Mouse (Mus musculus) heart, embryonic 12.5 days (tissue): ENCODE measurements at regions not wholly inside any gene's neighbourhood (a gene's known extent, or its start where the extent isn't known, plus 50 kb on each side); places are given as distances from the start of the nearest gene placed in this dataset.
A peak's percentile ranks its signal among the peaks of the same experiment; 100 is the strongest.

Experiments used
- ATAC-seq: fragments of 200-750 bp; cut with Nextera tagmentation; 2 replicates; pipeline ENCODE4 v1.8.0; 2017; ENCODE audit warnings: moderate TSS enrichment, moderate library complexity; ENCODE audit not compliant: insufficient number of reproducible peaks, low FRiP score
- H3K27ac ChIP-seq: fragments of 300-500 bp; sonication (generic); 2 replicates; pipeline ENCODE4 v1.5.1; 2016; ENCODE audit warnings: mild to moderate bottlenecking, moderate library complexity; ENCODE audit not compliant: poor library complexity, severe bottlenecking
- H3K27me3 ChIP-seq: fragments of 300-500 bp; sonication (generic); replicated peaks from 2 replicates; pipeline ENCODE4 v1.6.1; 2016; ENCODE audit warnings: mild to moderate bottlenecking, moderate library complexity
- H3K36me3 ChIP-seq: fragments of 300-500 bp; sonication (generic); 2 replicates; pipeline ENCODE4 v1.6.1; 2016; ENCODE audit warnings: mild to moderate bottlenecking, moderate library complexity
- H3K4me1 ChIP-seq: fragments of 300-500 bp; sonication (generic); replicated peaks from 2 replicates; pipeline ENCODE4 v1.6.1; 2016; ENCODE audit warnings: mild to moderate bottlenecking
- H3K4me2 ChIP-seq: fragments of 300-500 bp; sonication (generic); 2 replicates; pipeline ENCODE4 v1.6.1; 2016; ENCODE audit warnings: mild to moderate bottlenecking, moderate library complexity
- H3K4me3 ChIP-seq: fragments of 300-500 bp; sonication (generic); 2 replicates; pipeline ENCODE4 v1.5.1; 2016; ENCODE audit warnings: mild to moderate bottlenecking
- H3K9ac ChIP-seq: fragments of 300-500 bp; sonication (generic); 2 replicates; pipeline ENCODE4 v1.6.1; 2016; ENCODE audit warnings: mild to moderate bottlenecking, moderate library complexity
- H3K9me3 ChIP-seq: fragments of 300-500 bp; sonication (generic); replicated peaks from 2 replicates; pipeline ENCODE4 v1.6.1; 2016; ENCODE audit warnings: mild to moderate bottlenecking, moderate library complexity
- WGBS: fragments of 180-500 bp; shearing (Covaris S2); methylation state at CpG from one replicate; pipeline ENCODE4 v1.1.7; 2016; 5-methylcytosine and 5-hydroxymethylcytosine counted together

- H3K27me3 ChIP-seq = no peaks in the 10 kb centered on the region
- no peak overlapping the region for H3K9ac ChIP-seq
- H3K4me3 ChIP-seq = no peak overlapping the region
- ATAC-seq = no peak
- no peaks in the 10 kb centered on the region for H3K4me1 ChIP-seq
- H3K36me3 ChIP-seq = no peaks in the 10 kb centered on the region
- WGBS = 83% methylated on average over 4 of the region's 4 CpGs
- no peaks in the 10 kb centered on the region for H3K9me3 ChIP-seq
- H3K4me2 ChIP-seq = no peak overlapping the region
- H3K27ac ChIP-seq = no peak overlapping the region
Measured at GRCm38 (mm10) chr16:64275860-64276597, 326.2 kb downstream of the Csnka2ip start.

GRCm38 (mm10) chr16:64275420-64275819 is 326.8 kb downstream of the Csnka2ip start:
- no peak overlapping the region for H3K27ac ChIP-seq
- no peak overlapping the region for H3K4me2 ChIP-seq
- H3K9ac ChIP-seq = no peak overlapping the region
- no peaks in the 10 kb centered on the region for H3K36me3 ChIP-seq
- no peaks in the 10 kb centered on the region for H3K27me3 ChIP-seq
- no peak for ATAC-seq
- no peaks in the 10 kb centered on the region for H3K4me1 ChIP-seq
- H3K9me3 ChIP-seq = no peaks in the 10 kb centered on the region
- no peak overlapping the region for H3K4me3 ChIP-seq
- WGBS = 68% methylated on average over 5 of the region's 5 CpGs

GRCm38 (mm10) chr16:64264960-64265736 is 337.1 kb downstream of the Csnka2ip start:
- H3K4me2 ChIP-seq = no peak overlapping the region
- H3K9ac ChIP-seq = no peak overlapping the region
- no peak overlapping the region for H3K4me3 ChIP-seq
- H3K4me1 ChIP-seq = no peaks in the 10 kb centered on the region
- no peaks in the 10 kb centered on the region for H3K9me3 ChIP-seq
- H3K27ac ChIP-seq = no peak overlapping the region
- H3K36me3 ChIP-seq = no peaks in the 10 kb centered on the region
- 81% methylated on average over 11 of the region's 11 CpGs for WGBS
- H3K27me3 ChIP-seq = no peaks in the 10 kb centered on the region
- no peak for ATAC-seq

- no peak overlapping the region for H3K27ac ChIP-seq
- no peak for ATAC-seq
- WGBS = 73% methylated on average over 1 of the region's 1 CpGs
- H3K4me1 ChIP-seq = no peaks in the 10 kb centered on the region
- no peak overlapping the region for H3K4me3 ChIP-seq
- no peak overlapping the region for H3K4me2 ChIP-seq
- no peaks in the 10 kb centered on the region for H3K36me3 ChIP-seq
- H3K9ac ChIP-seq = no peak overlapping the region
- H3K9me3 ChIP-seq = no peaks in the 10 kb centered on the region
- no peaks in the 10 kb centered on the region for H3K27me3 ChIP-seq
Measured at GRCm38 (mm10) chr16:64251155-64251554, 351.1 kb downstream of the Csnka2ip start.

GRCm38 (mm10) chr16:64248743-64249142 is 353.5 kb downstream of the Csnka2ip start:
- H3K9ac ChIP-seq = no peak overlapping the region
- H3K36me3 ChIP-seq = no peaks in the 10 kb centered on the region
- no peaks in the 10 kb centered on the region for H3K27me3 ChIP-seq
- no peak overlapping the region for H3K4me3 ChIP-seq
- ATAC-seq = no peak
- no peaks in the 10 kb centered on the region for H3K4me1 ChIP-seq
- WGBS = 76% methylated on average over 4 of the region's 4 CpGs
- H3K4me2 ChIP-seq = no peak overlapping the region
- no peaks in the 10 kb centered on the region for H3K9me3 ChIP-seq
- no peak overlapping the region for H3K27ac ChIP-seq

GRCm38 (mm10) chr16:64245942-64246341 is 356.3 kb downstream of the Csnka2ip start:
- H3K27ac ChIP-seq = no peak overlapping the region
- H3K4me3 ChIP-seq = no peak overlapping the region
- H3K9ac ChIP-seq = no peak overlapping the region
- H3K4me2 ChIP-seq = no peak overlapping the region
- H3K4me1 ChIP-seq = no peaks in the 10 kb centered on the region
- H3K36me3 ChIP-seq = no peaks in the 10 kb centered on the region
- ATAC-seq = no peak
- H3K27me3 ChIP-seq = no peaks in the 10 kb centered on the region
- no peaks in the 10 kb centered on the region for H3K9me3 ChIP-seq
- WGBS = 76% methylated on average over 1 of the region's 1 CpGs

- 79% methylated on average over 3 of the region's 3 CpGs for WGBS
- no peak overlapping the region for H3K27ac ChIP-seq
- no peaks in the 10 kb centered on the region for H3K4me1 ChIP-seq
- no peaks in the 10 kb centered on the region for H3K27me3 ChIP-seq
- H3K9ac ChIP-seq = no peak overlapping the region
- no peak for ATAC-seq
- no peaks in the 10 kb centered on the region for H3K9me3 ChIP-seq
- no peak overlapping the region for H3K4me3 ChIP-seq
- H3K4me2 ChIP-seq = no peak overlapping the region
- H3K36me3 ChIP-seq = no peaks in the 10 kb centered on the region
Measured at GRCm38 (mm10) chr16:64224336-64224735, 360.4 kb upstream of the Epha3 start.

- Histone ChIP-seq H3K4me3 (no peak overlapping the region), H3K9ac (no peak overlapping the region), H3K36me3 (no peaks in the 10 kb centered on the region), H3K9me3 (no peaks in the 10 kb centered on the region), H3K27me3 (no peaks in the 10 kb centered on the region), H3K4me1 (no peaks in the 10 kb centered on the region), H3K4me2 (no peak overlapping the region), H3K27ac (no peak overlapping the region)
- ATAC-seq = no peak
- WGBS = 64% methylated on average over 5 of the region's 5 CpGs
Measured at GRCm38 (mm10) chr16:64216671-64217070, 352.7 kb upstream of the Epha3 start.

GRCm38 (mm10) chr16:64211895-64212294 is 347.9 kb upstream of the Epha3 start:
- H3K36me3 ChIP-seq = no peaks in the 10 kb centered on the region
- no peaks in the 10 kb centered on the region for H3K9me3 ChIP-seq
- no peak overlapping the region for H3K4me2 ChIP-seq
- H3K9ac ChIP-seq = no peak overlapping the region
- no peak overlapping the region for H3K27ac ChIP-seq
- H3K4me3 ChIP-seq = no peak overlapping the region
- whole genome bisulfite sequencing = 79% methylated on average over 1 of the region's 1 CpGs
- ATAC-seq = no peak
- H3K27me3 ChIP-seq = no peaks in the 10 kb centered on the region
- H3K4me1 ChIP-seq = no peaks in the 10 kb centered on the region

- H3K9me3 ChIP-seq = no peaks in the 10 kb centered on the region
Measured at GRCm38 (mm10) chr16:64166676-64167407, 302.9 kb upstream of the Epha3 start.

GRCm38 (mm10) chr16:64166036-64166435 is 302.1 kb upstream of the Epha3 start:
- H3K27ac ChIP-seq = no peak overlapping the region
- WGBS = 69% methylated on average over 2 of the region's 2 CpGs
- no peak for ATAC-seq
- H3K9ac ChIP-seq = no peak overlapping the region
- H3K27me3 ChIP-seq = no peaks in the 10 kb centered on the region
- H3K9me3 ChIP-seq = no peaks in the 10 kb centered on the region
- no peak overlapping the region for H3K4me2 ChIP-seq
- no peak overlapping the region for H3K4me3 ChIP-seq
- no peaks in the 10 kb centered on the region for H3K36me3 ChIP-seq
- H3K4me1 ChIP-seq = peaks cover 5% of the 10 kb centered on the region; the same call in 1 of the 2 replicates

More at GRCm38 (mm10) chr16:64166676-64167407, 302.9 kb upstream of the Epha3 start:
- Histone ChIP-seq H3K4me2 (peak overlapping the region; percentile 38), H3K36me3 (no peaks in the 10 kb centered on the region), H3K27ac (no peak overlapping the region), H3K9ac (no peak overlapping the region), H3K4me1 (peaks cover 5% of the 10 kb centered on the region; the same call in 1 of the 2 replicates), H3K4me3 (no peak overlapping the region), H3K27me3 (no peaks in the 10 kb centered on the region)
- ATAC-seq = peak; percentile 61
- WGBS = 18% methylated on average over 8 of the region's 8 CpGs
